Comparison of ENCODE assay signal across 8 mouse cellular contexts in genomic region chr12:76547409-76548081, GRCm38 (mm10). TPM values are rescaled to one million over a fixed set of nuclear protein-coding genes. Genes with fewer than 3 reads are reported as not detected.
A peak's percentile ranks its signal among the peaks of the same experiment; 100 is the strongest.
DNase-seq lines count a peak whose midpoint lies in the region; ATAC-seq lines count a peak whose summit lies in the region.

No protein-coding gene starts in this region.

- peaks cover 67% of the 10 kb centered on the region for H3K4me1 ChIP-seq in heart, embryonic 10.5 days
- peaks cover 47% of the 10 kb centered on the region for H3K4me1 ChIP-seq in embryonic facial prominence, embryonic 15.5 days
- peaks cover 49% of the 10 kb centered on the region for H3K4me1 ChIP-seq in kidney, embryonic 14.5 days (ENCODE audit: control insufficient read depth, insufficient read depth, low read length)

- H3K36me3 ChIP-seq in heart, embryonic 10.5 days = no peaks in the 10 kb centered on the region
- no peaks in the 10 kb centered on the region for H3K36me3 ChIP-seq in embryonic facial prominence, embryonic 15.5 days
- no peaks in the 10 kb centered on the region for H3K36me3 ChIP-seq in kidney, embryonic 14.5 days (ENCODE audit: control insufficient read depth, insufficient read depth, low read length)

- intact Hi-C loops in left cerebral cortex, postnatal 10 days (cut with DNase I) = no loop called here

- peaks cover 15% of the 10 kb centered on the region for H3K27me3 ChIP-seq in heart, embryonic 10.5 days (ENCODE audit: insufficient read depth, poor library complexity, severe bottlenecking)
- H3K27me3 ChIP-seq in embryonic facial prominence, embryonic 15.5 days = no peaks in the 10 kb centered on the region
- H3K27me3 ChIP-seq in kidney, embryonic 14.5 days (ENCODE audit: control insufficient read depth, insufficient read depth, low read length) = no peaks in the 10 kb centered on the region

- peak overlapping the region; percentile 46 for H3K4me3 ChIP-seq in heart, embryonic 10.5 days
- H3K4me3 ChIP-seq in embryonic facial prominence, embryonic 15.5 days (replicated peaks) = peak overlapping the region; percentile 28
- H3K4me3 ChIP-seq in kidney, embryonic 14.5 days (ENCODE audit: low read length) = peak overlapping the region; percentile 19; the same call in 1 of the 2 replicates

- ATAC-seq in embryonic facial prominence, embryonic 15.5 days (ENCODE audit: insufficient number of reproducible peaks, low FRiP score, low TSS enrichment, low read depth) = peak; percentile 82
- ATAC-seq in kidney, embryonic 14.5 days (ENCODE audit: low FRiP score, low TSS enrichment) = peak; percentile 19

- peak overlapping the region; percentile 74 for H3K27ac ChIP-seq in heart, embryonic 10.5 days
- peak overlapping the region; percentile 85 for H3K27ac ChIP-seq in embryonic facial prominence, embryonic 15.5 days (replicated peaks)
- peak overlapping the region; percentile 42 for H3K27ac ChIP-seq in kidney, embryonic 14.5 days (ENCODE audit: low read depth, low read length)

- no peaks in the 10 kb centered on the region for H3K9me3 ChIP-seq in heart, embryonic 10.5 days
- H3K9me3 ChIP-seq in embryonic facial prominence, embryonic 15.5 days (replicated peaks) = no peaks in the 10 kb centered on the region
- no peaks in the 10 kb centered on the region for H3K9me3 ChIP-seq in kidney, embryonic 14.5 days (ENCODE audit: control insufficient read depth, low read length)

- WGBS in heart, embryonic 10.5 days = 29% methylated on average over 13 of the region's 13 CpGs
- WGBS in embryonic facial prominence, embryonic 15.5 days = 26% methylated on average over 13 of the region's 13 CpGs
- WGBS in kidney, embryonic 14.5 days = 23% methylated on average over 13 of the region's 13 CpGs

- no peak for DNase-seq in heart, embryonic 10.5 days (ENCODE audit: low spot score)
- no peak for DNase-seq in heart, adult 8-10 months (ENCODE audit: low spot score)
- DNase-seq in lung, postnatal 4 days = peak; percentile 69 to 73
- DNase-seq in yolk sac, embryonic 10.5 days (ENCODE audit: low spot score) = peak; percentile 62
- no peak for DNase-seq in adipocyte (ENCODE audit: low spot score)
- no peak for DNase-seq in left cerebral cortex, postnatal 10 days (ENCODE audit: extremely low spot score in 1 of 2, low spot score in 2 of 2)

- peak overlapping the region; percentile 49 for H3K4me2 ChIP-seq in embryonic facial prominence, embryonic 15.5 days (replicated peaks)
- H3K4me2 ChIP-seq in kidney, embryonic 14.5 days (replicated peaks; ENCODE audit: low read depth, low read length) = peak overlapping the region; percentile 36

- H3K9ac ChIP-seq in embryonic facial prominence, embryonic 15.5 days = no peak overlapping the region
- peak overlapping the region; percentile 13; the same call in 1 of the 2 replicates for H3K9ac ChIP-seq in kidney, embryonic 14.5 days (ENCODE audit: low read depth, low read length)

RNA-seq across cellular contexts. Expression of gene Plekhg3, which starts 16.9 kb away (rescaled TPM):
- 5.1 and 5.3 TPM in 2 replicates for polyA plus RNA-seq in heart, embryonic 10.5 days (2016; fragmentation: Nextera tagmentation; extraction: Ambion mirVana)
- total RNA-seq in heart, adult 8-10 months (2022) = 10 to 100 TPM; 11.4 to 14.3 (median 13.2) TPM
- polyA plus RNA-seq in embryonic facial prominence, embryonic 15.5 days (2015; fragmentation: Nextera tagmentation; extraction: Ambion mirVana) = 7.7 and 8.9 TPM in 2 replicates
- polyA plus RNA-seq in kidney, embryonic 14.5 days (2014; fragmentation: Nextera tagmentation; extraction: Ambion mirVana) = 7.9 and 15.1 TPM in 2 replicates
- 1 to 10 TPM; 3.8 to 4.8 TPM for total RNA-seq in left cerebral cortex, postnatal 10 days (2021)

Comparison
In these comparisons a context has a peak if more than half of its experiments do, and no peak if none do; other contexts are left out.
1. DNase-seq: peak in lung, postnatal 4 days (2 of 2) and yolk sac, embryonic 10.5 days (single experiment); none in heart, embryonic 10.5 days (single experiment), heart, adult 8-10 months (single experiment), adipocyte (single experiment) and left cerebral cortex, postnatal 10 days (0 of 2).
2. Peak in every context shown above with its lines, with median percentiles within 50 percentile points of each other: H3K27ac ChIP-seq and H3K4me3 ChIP-seq.